Mouse (Mus musculus): ENCODE results near the gene Pla2g2d.

Gene Pla2g2d

DNA sequence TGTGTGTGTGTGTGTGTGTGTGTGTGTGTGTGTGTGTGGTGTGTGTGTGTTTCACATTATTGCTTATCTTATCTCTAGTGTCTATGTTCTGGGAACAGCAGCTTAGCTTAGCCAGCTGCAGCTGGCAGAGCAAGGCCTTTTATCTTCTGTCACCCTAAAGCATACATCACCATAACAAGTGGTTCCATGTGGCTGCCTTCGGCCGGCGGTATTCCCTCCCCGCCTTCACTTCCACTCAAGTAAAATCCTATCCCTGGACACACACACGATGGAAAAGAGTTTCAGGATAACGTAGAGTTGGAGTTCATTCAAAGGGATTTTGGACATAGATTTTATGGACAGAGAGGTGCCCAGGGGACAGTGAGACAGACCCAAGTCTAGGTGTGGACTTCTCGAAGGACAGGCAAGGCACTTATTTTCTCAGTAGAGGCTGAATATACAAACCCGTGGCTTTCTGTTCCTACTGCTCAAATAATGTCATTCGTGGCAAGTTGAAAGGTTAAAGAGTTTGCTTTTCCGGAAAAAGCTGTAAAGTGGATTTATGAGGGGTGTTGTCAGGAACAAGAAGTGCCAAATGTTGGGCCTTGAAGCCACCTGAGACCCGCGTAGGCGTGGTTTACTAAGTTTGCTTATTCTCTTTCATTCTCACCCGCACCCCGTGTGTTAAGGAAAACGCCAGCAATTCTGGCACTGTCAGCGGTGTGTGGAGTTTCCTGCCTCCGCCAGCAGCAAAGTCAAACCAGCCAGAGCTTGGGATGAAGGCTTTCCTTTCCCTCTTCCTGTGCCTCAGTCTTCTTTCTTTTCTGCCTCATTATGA, 50.4 kb downstream of the Pla2g2d start:
- DNase-seq (ENCODE audit: low spot score), result no peak

DNA sequence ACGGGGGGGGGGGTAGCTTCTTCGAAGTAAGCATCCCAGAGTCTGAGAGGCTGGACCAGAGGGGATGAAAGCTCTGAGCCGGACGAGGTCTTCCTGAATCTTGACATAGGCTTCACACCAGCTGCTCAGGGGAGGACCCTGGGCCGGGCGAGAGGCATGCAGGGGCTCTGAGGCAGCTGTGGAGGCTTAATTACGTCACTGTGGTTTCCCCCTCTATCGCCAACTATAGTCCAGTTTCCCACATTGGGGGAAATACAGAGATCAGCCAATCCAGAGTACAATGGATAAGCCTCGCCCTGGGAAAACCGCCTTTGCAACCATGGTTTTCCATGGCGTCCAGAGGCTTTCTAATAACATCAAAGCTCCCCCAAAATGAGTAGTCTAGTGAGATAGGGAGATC, 51.6 kb downstream of the Pla2g2d start:
- no peak for DNase-seq (ENCODE audit: low spot score)
